Mouse (Mus musculus) ES-E14 (cell line): ENCODE measurements at regions not wholly inside any gene's neighbourhood (a gene's known extent, or its start where the extent isn't known, plus 50 kb on each side); places are given as distances from the start of the nearest gene placed in this dataset.
"Not testable (repeated sequence)": the region's sequence is repeated elsewhere in the genome, so short reads cannot be mapped to it uniquely, and the experiment has no call there.

Experiments
- HCFC1 ChIP-seq: IDR thresholded peaks from 2 replicates; pipeline ENCODE4 v1.6.1; 2012; ENCODE audit warnings: low read length, inconsistent platforms, borderline replicate concordance; ENCODE audit not compliant: insufficient read depth
- MAFK ChIP-seq: IDR thresholded peaks from 2 replicates; pipeline ENCODE4 v1.6.1; 2014; ENCODE audit warnings: mild to moderate bottlenecking, low read depth, low read length, inconsistent platforms; ENCODE audit not compliant: insufficient read depth
- ZC3H11A ChIP-seq: IDR thresholded peaks from 2 replicates; pipeline ENCODE4 v1.6.1; 2012; ENCODE audit warnings: low read depth, mild to moderate bottlenecking, inconsistent platforms, low read length, borderline replicate concordance

DNA sequence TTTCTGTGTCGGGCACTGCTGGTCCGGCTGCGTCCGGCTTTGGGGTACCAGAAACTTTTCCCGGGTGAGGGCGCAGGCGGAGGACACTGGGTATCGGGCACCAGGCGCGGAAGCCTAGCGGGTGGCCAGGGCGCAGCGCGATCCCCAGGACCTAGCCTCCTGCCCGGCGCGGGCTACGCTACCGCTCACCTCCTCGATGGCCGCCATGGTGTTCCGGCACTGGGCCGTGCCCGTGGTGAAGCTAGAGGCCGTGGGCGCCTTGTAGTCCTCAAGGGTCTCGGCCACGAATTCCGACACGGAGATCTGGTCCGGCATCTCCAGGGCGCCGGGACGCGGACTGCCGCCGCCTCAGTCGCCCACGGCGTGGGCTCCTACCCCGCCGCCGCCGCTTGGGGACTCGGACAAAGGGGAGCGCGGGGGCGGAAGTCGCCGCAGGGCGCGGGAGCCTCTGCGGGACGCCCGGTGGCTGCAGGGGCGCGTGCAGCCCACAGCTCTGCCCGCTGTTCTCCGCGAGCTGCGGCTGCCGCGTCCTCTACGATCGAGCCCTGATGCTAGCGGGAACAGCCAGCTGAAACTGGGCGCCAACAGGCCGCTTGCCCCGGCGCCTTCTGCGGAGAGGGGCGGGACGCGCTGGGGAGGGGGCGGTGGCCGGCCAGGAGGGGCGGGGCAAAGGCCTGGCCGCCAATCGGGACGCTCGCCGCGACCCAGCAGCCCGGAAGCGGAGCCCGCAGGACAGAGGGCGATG is 69.4 kb upstream of the Asap2 start:
- TF ChIP-seq MAFK, HCFC1, ZC3H11A: not testable (repeated sequence)
